Mouse (Mus musculus): ENCODE results near the gene Nsun2. TPM values are rescaled to one million over a fixed set of nuclear protein-coding genes. Genes with fewer than 3 reads are reported as not detected.
"Not testable (repeated sequence)": the region's sequence is repeated elsewhere in the genome, so short reads cannot be mapped to it uniquely, and the experiment has no call there.

Nsun2 gene
- polyA plus RNA-seq, 1 experiment from 2014 or later, result 131 TPM

GRCm38 (mm10) chr13:69594577-69595256 lies 61.2 kb downstream of the Nsun2 start:
- Histone ChIP-seq H3K9me3 (ENCODE audit: low read length) (no peaks in the 10 kb centered on the region), H3K36me3 (ENCODE audit: insufficient read depth, low read length) (no peaks in the 10 kb centered on the region), H3K4me1 (ENCODE audit: insufficient read depth, low read length) (0 out of 2 replicates have a peak, but pooled peaks cover 10% of the 10 kb centered on the region), H3K27ac (ENCODE audit: low read length) (no peak overlapping the region), H3K4me2 (replicated peaks; ENCODE audit: low read depth, low read length) (no peak overlapping the region), H3K27me3 (ENCODE audit: insufficient read depth, low read length) (no peaks in the 10 kb centered on the region), H3K9ac (replicated peaks; ENCODE audit: low read length) (no peak overlapping the region), H3K4me3 (ENCODE audit: low read length) (no peak overlapping the region)
- peak; percentile 64; the same call in 1 of the 2 replicates for ATAC-seq (ENCODE audit: low FRiP score, low TSS enrichment)
- WGBS, result 67% methylated on average over 7 of the region's 7 CpGs

- 89% methylated on average over 6 of the region's 6 CpGs for WGBS
- Histone ChIP-seq H3K9ac (replicated peaks; ENCODE audit: low read length) (no peak overlapping the region), H3K4me1 (ENCODE audit: insufficient read depth, low read length) (0 out of 2 replicates have a peak, but pooled peaks cover 10% of the 10 kb centered on the region), H3K9me3 (ENCODE audit: low read length) (no peaks in the 10 kb centered on the region), H3K4me3 (ENCODE audit: low read length) (no peak overlapping the region), H3K36me3 (ENCODE audit: insufficient read depth, low read length) (no peaks in the 10 kb centered on the region), H3K27me3 (ENCODE audit: insufficient read depth, low read length) (no peaks in the 10 kb centered on the region), H3K4me2 (replicated peaks; ENCODE audit: low read depth, low read length) (no peak overlapping the region), H3K27ac (ENCODE audit: low read length) (no peak overlapping the region)
- ATAC-seq (ENCODE audit: low FRiP score, low TSS enrichment), result no peak
These were observed 62.4 kb downstream of the Nsun2 start for GRCm38 (mm10) chr13:69595911-69596310.

GRCm38 (mm10) chr13:69596515-69596914 lies 63.0 kb downstream of the Nsun2 start:
- Histone ChIP-seq H3K4me3 (ENCODE audit: low read length) (no peak overlapping the region), H3K9me3 (ENCODE audit: low read length) (no peaks in the 10 kb centered on the region), H3K27ac (ENCODE audit: low read length) (no peak overlapping the region), H3K4me1 (ENCODE audit: insufficient read depth, low read length) (0 out of 2 replicates have a peak, but pooled peaks cover 10% of the 10 kb centered on the region), H3K4me2 (replicated peaks; ENCODE audit: low read depth, low read length) (no peak overlapping the region), H3K27me3 (ENCODE audit: insufficient read depth, low read length) (no peaks in the 10 kb centered on the region), H3K9ac (replicated peaks; ENCODE audit: low read length) (no peak overlapping the region), H3K36me3 (ENCODE audit: insufficient read depth, low read length) (no peaks in the 10 kb centered on the region)
- ATAC-seq (ENCODE audit: low FRiP score, low TSS enrichment), result no peak
- 88% methylated on average over 2 of the region's 2 CpGs for WGBS

GRCm38 (mm10) chr13:69598867-69599266 lies 65.3 kb downstream of the Nsun2 start:
- Histone ChIP-seq H3K36me3 (ENCODE audit: insufficient read depth, low read length) (no peaks in the 10 kb centered on the region), H3K9me3 (ENCODE audit: low read length) (no peaks in the 10 kb centered on the region), H3K4me2 (replicated peaks; ENCODE audit: low read depth, low read length) (no peak overlapping the region), H3K4me1 (ENCODE audit: insufficient read depth, low read length) (0 out of 2 replicates have a peak, but pooled peaks cover 5% of the 10 kb centered on the region), H3K27me3 (ENCODE audit: insufficient read depth, low read length) (no peaks in the 10 kb centered on the region), H3K4me3 (ENCODE audit: low read length) (no peak overlapping the region), H3K27ac (ENCODE audit: low read length) (no peak overlapping the region), H3K9ac (replicated peaks; ENCODE audit: low read length) (no peak overlapping the region)
- WGBS, result 84% methylated on average over 10 of the region's 10 CpGs
- ATAC-seq (ENCODE audit: low FRiP score, low TSS enrichment), result no peak

GRCm38 (mm10) chr13:69600863-69601262 lies 67.3 kb downstream of the Nsun2 start:
- not testable (repeated sequence) for H3K36me3 ChIP-seq (ENCODE audit: insufficient read depth, low read length); H3K9ac ChIP-seq (replicated peaks; ENCODE audit: low read length); ATAC-seq (ENCODE audit: low FRiP score, low TSS enrichment); H3K4me2 ChIP-seq (replicated peaks; ENCODE audit: low read depth, low read length); H3K9me3 ChIP-seq (ENCODE audit: low read length); H3K27ac ChIP-seq (ENCODE audit: low read length); H3K27me3 ChIP-seq (ENCODE audit: insufficient read depth, low read length); H3K4me3 ChIP-seq (ENCODE audit: low read length); H3K4me1 ChIP-seq (ENCODE audit: insufficient read depth, low read length)
- WGBS, result 85% methylated on average over 5 of the region's 5 CpGs

- H3K27ac ChIP-seq (ENCODE audit: low read length), result no peak overlapping the region
- H3K9me3 ChIP-seq (ENCODE audit: low read length), result no peaks in the 10 kb centered on the region
- no peak overlapping the region for H3K9ac ChIP-seq (replicated peaks; ENCODE audit: low read length)
- H3K4me3 ChIP-seq (ENCODE audit: low read length), result no peak overlapping the region
- H3K4me2 ChIP-seq (replicated peaks; ENCODE audit: low read depth, low read length), result no peak overlapping the region
- no peak for ATAC-seq (ENCODE audit: low FRiP score, low TSS enrichment)
- no peaks in the 10 kb centered on the region for H3K36me3 ChIP-seq (ENCODE audit: insufficient read depth, low read length)
- 84% methylated on average over 5 of the region's 5 CpGs for WGBS
- no peaks in the 10 kb centered on the region for H3K4me1 ChIP-seq (ENCODE audit: insufficient read depth, low read length)
- no peaks in the 10 kb centered on the region for H3K27me3 ChIP-seq (ENCODE audit: insufficient read depth, low read length)
These were observed 67.8 kb downstream of the Nsun2 start for GRCm38 (mm10) chr13:69601321-69601720.

- Histone ChIP-seq H3K4me2 (replicated peaks; ENCODE audit: low read depth, low read length) (no peak overlapping the region), H3K27ac (ENCODE audit: low read length) (no peak overlapping the region), H3K9ac (replicated peaks; ENCODE audit: low read length) (no peak overlapping the region), H3K4me1 (ENCODE audit: insufficient read depth, low read length) (no peaks in the 10 kb centered on the region), H3K9me3 (ENCODE audit: low read length) (no peaks in the 10 kb centered on the region), H3K4me3 (ENCODE audit: low read length) (no peak overlapping the region), H3K27me3 (ENCODE audit: insufficient read depth, low read length) (no peaks in the 10 kb centered on the region), H3K36me3 (ENCODE audit: insufficient read depth, low read length) (no peaks in the 10 kb centered on the region)
- ATAC-seq (ENCODE audit: low FRiP score, low TSS enrichment), result no peak
- WGBS, result 51% methylated on average over 1 of the region's 1 CpGs
These were observed 71.1 kb downstream of the Nsun2 start for GRCm38 (mm10) chr13:69604670-69605069.

GRCm38 (mm10) chr13:69608734-69609133 lies 75.2 kb downstream of the Nsun2 start:
- 79% methylated on average over 8 of the region's 8 CpGs for WGBS
- Histone ChIP-seq H3K27me3 (ENCODE audit: insufficient read depth, low read length) (no peaks in the 10 kb centered on the region), H3K36me3 (ENCODE audit: insufficient read depth, low read length) (no peaks in the 10 kb centered on the region), H3K4me1 (ENCODE audit: insufficient read depth, low read length) (peaks cover 17% of the 10 kb centered on the region), H3K9me3 (ENCODE audit: low read length) (no peaks in the 10 kb centered on the region), H3K27ac (ENCODE audit: low read length) (no peak overlapping the region), H3K4me3 (ENCODE audit: low read length) (no peak overlapping the region), H3K4me2 (replicated peaks; ENCODE audit: low read depth, low read length) (no peak overlapping the region), H3K9ac (replicated peaks; ENCODE audit: low read length) (no peak overlapping the region)
- ATAC-seq (ENCODE audit: low FRiP score, low TSS enrichment), result no peak

GRCm38 (mm10) chr13:69610751-69611397 lies 77.3 kb downstream of the Nsun2 start:
- peak overlapping the region; percentile 88 for H3K4me2 ChIP-seq (replicated peaks; ENCODE audit: low read depth, low read length)
- no peaks in the 10 kb centered on the region for H3K27me3 ChIP-seq (ENCODE audit: insufficient read depth, low read length)
- H3K4me1 ChIP-seq (ENCODE audit: insufficient read depth, low read length), result peaks cover 17% of the 10 kb centered on the region
- H3K4me3 ChIP-seq (ENCODE audit: low read length), result peak overlapping the region; percentile 78
- peaks cover 16% of the 10 kb centered on the region for H3K36me3 ChIP-seq (ENCODE audit: insufficient read depth, low read length)
- no peaks in the 10 kb centered on the region for H3K9me3 ChIP-seq (ENCODE audit: low read length)
- WGBS, result under 1% methylated on average over 40 of the region's 40 CpGs
- H3K9ac ChIP-seq (replicated peaks; ENCODE audit: low read length), result peak overlapping the region; percentile 74
- H3K27ac ChIP-seq (ENCODE audit: low read length), result peak overlapping the region; percentile 44; the same call in 1 of the 2 replicates
- ATAC-seq (ENCODE audit: low FRiP score, low TSS enrichment), result peak; percentile 44
